8 mouse cellular contexts compared by ENCODE assay signal in genomic region chr14:48493896-48494295, GRCm38 (mm10). TPM values are rescaled to one million over a fixed set of nuclear protein-coding genes. Genes with fewer than 3 reads are reported as not detected.
A peak's percentile ranks its signal among the peaks of the same experiment; 100 is the strongest.
DNase-seq lines count a peak whose midpoint lies in the region; ATAC-seq lines count a peak whose summit lies in the region.

No protein-coding gene starts in this region.

- 35% methylated on average over 4 of the region's 4 CpGs for WGBS in midbrain, embryonic 11.5 days
- WGBS in midbrain, embryonic 15.5 days: 23% methylated on average over 4 of the region's 4 CpGs
- 26% methylated on average over 4 of the region's 4 CpGs for WGBS in hindbrain, embryonic 14.5 days

- H3K9ac ChIP-seq in midbrain, embryonic 11.5 days (ENCODE audit: low read length): no peak overlapping the region
- no peak overlapping the region for H3K9ac ChIP-seq in midbrain, embryonic 15.5 days
- no peak overlapping the region for H3K9ac ChIP-seq in hindbrain, embryonic 14.5 days

- H3K4me1 ChIP-seq in midbrain, embryonic 11.5 days (ENCODE audit: control insufficient read depth, insufficient read depth, low read length): no peaks in the 10 kb centered on the region; the same call in 1 of the 2 replicates
- H3K4me1 ChIP-seq in midbrain, embryonic 15.5 days: no peaks in the 10 kb centered on the region
- H3K4me1 ChIP-seq in hindbrain, embryonic 14.5 days (replicated peaks; ENCODE audit: control insufficient read depth, insufficient read depth, low read length): no peaks in the 10 kb centered on the region

- H3K9me3 ChIP-seq in midbrain, embryonic 11.5 days (ENCODE audit: control insufficient read depth, low read length): no peaks in the 10 kb centered on the region
- H3K9me3 ChIP-seq in midbrain, embryonic 15.5 days: no peaks in the 10 kb centered on the region
- H3K9me3 ChIP-seq in hindbrain, embryonic 14.5 days (ENCODE audit: control insufficient read depth, low read length): no peaks in the 10 kb centered on the region

- no peaks in the 10 kb centered on the region for H3K27me3 ChIP-seq in midbrain, embryonic 11.5 days (ENCODE audit: control insufficient read depth, insufficient read depth, low read length)
- H3K27me3 ChIP-seq in midbrain, embryonic 15.5 days (replicated peaks): no peaks in the 10 kb centered on the region
- no peaks in the 10 kb centered on the region for H3K27me3 ChIP-seq in hindbrain, embryonic 14.5 days (ENCODE audit: control insufficient read depth, insufficient read depth, low read length)

- ATAC-seq in midbrain, embryonic 11.5 days (ENCODE audit: low FRiP score): peak; percentile 55
- ATAC-seq in midbrain, embryonic 15.5 days (replicated peaks): no peak
- ATAC-seq in hindbrain, embryonic 14.5 days (ENCODE audit: low FRiP score): no peak; the same call in 1 of the 2 replicates

- H3K36me3 ChIP-seq in midbrain, embryonic 11.5 days (ENCODE audit: control insufficient read depth, insufficient read depth, low read length): no peaks in the 10 kb centered on the region
- H3K36me3 ChIP-seq in midbrain, embryonic 15.5 days (replicated peaks): no peaks in the 10 kb centered on the region
- H3K36me3 ChIP-seq in hindbrain, embryonic 14.5 days (replicated peaks; ENCODE audit: control insufficient read depth, insufficient read depth): peaks cover 17% of the 10 kb centered on the region

- no peak overlapping the region for H3K4me2 ChIP-seq in midbrain, embryonic 11.5 days
- H3K4me2 ChIP-seq in midbrain, embryonic 15.5 days: no peak overlapping the region
- H3K4me2 ChIP-seq in hindbrain, embryonic 14.5 days (replicated peaks): no peak overlapping the region

- no peak overlapping the region for H3K27ac ChIP-seq in midbrain, embryonic 11.5 days (ENCODE audit: low read depth, low read length)
- H3K27ac ChIP-seq in midbrain, embryonic 15.5 days: no peak overlapping the region
- H3K27ac ChIP-seq in hindbrain, embryonic 14.5 days: no peak overlapping the region

- DNase-seq in cerebellum, postnatal 10 days: peak; percentile 63 to 67
- DNase-seq in cerebellum, adult 11 months: no peak
- peak; percentile 98 for DNase-seq in midbrain, embryonic 11.5 days (ENCODE audit: low spot score, missing footprints)
- DNase-seq in c-Kit-positive CD71-negative TER-119-negative erythroid progenitor cells, embryonic 14.5 days (ENCODE audit: low read depth): peak; percentile 23
- peak; percentile 73 for DNase-seq in hindbrain, embryonic 14.5 days (ENCODE audit: low spot score)
- DNase-seq in lung, postnatal 36 days: peak; percentile 37
- DNase-seq in thymus, postnatal 0 days (ENCODE audit: low spot score): peak; percentile 67

- no peak overlapping the region for H3K4me3 ChIP-seq in midbrain, embryonic 11.5 days (ENCODE audit: low read depth, low read length)
- no peak overlapping the region for H3K4me3 ChIP-seq in midbrain, embryonic 15.5 days
- no peak overlapping the region for H3K4me3 ChIP-seq in hindbrain, embryonic 14.5 days (replicated peaks; ENCODE audit: low read length)

RNA-seq across cellular contexts. Expression of gene Tmem260, which starts 48.0 kb away (rescaled TPM):
- polyA plus RNA-seq in midbrain, embryonic 11.5 days (2014; fragmentation: Nextera tagmentation; extraction: Ambion mirVana): 25.2 and 27.9 TPM in 2 replicates
- 17.7 and 20.1 TPM in 2 replicates for polyA plus RNA-seq in midbrain, embryonic 15.5 days (2015; fragmentation: Nextera tagmentation; extraction: Ambion mirVana)
- 20.4 TPM in 2 replicates for polyA plus RNA-seq in hindbrain, embryonic 14.5 days (2014; fragmentation: Nextera tagmentation; extraction: Ambion mirVana)
- 20.7 and 23.0 TPM in 2 replicates for polyA plus RNA-seq in thymus, postnatal 0 days (2015; fragmentation: Nextera tagmentation; extraction: Ambion mirVana)
